Mouse (Mus musculus): ENCODE data around the gene Ephx4. TPM values are rescaled to one million over a fixed set of nuclear protein-coding genes. Genes with fewer than 3 reads are reported as not detected.
A peak's percentile ranks its signal among the peaks of the same experiment; 100 is the strongest.

Gene Ephx4
- polyA plus RNA-seq, 1 experiment: 2.1 TPM

- no peaks in the 10 kb centered on the region for H3K27me3 ChIP-seq (ENCODE audit: control insufficient read depth, insufficient read depth, low read length)
- no peak for TF ChIP-seq CTCF (IDR thresholded peaks at IDR 0.05; ENCODE audit: control insufficient read depth, insufficient read depth, insufficient replicate concordance, low read depth, low read length)
- TF ChIP-seq POLR2A (IDR thresholded peaks at IDR 0.05; ENCODE audit: control insufficient read depth, low read depth, low read length): no peak
- no peaks in the 10 kb centered on the region for H3K36me3 ChIP-seq (ENCODE audit: control insufficient read depth, insufficient read depth, low read length)
- peaks cover 6% of the 10 kb centered on the region for H3K4me1 ChIP-seq (ENCODE audit: control insufficient read depth, insufficient read depth, low read length)
- H3K27ac ChIP-seq (ENCODE audit: control insufficient read depth, insufficient read depth, low read depth, low read length): peak within 1 kb of the TSS; percentile 66
- peak within 1 kb of the TSS; percentile 85 for H3K4me3 ChIP-seq (ENCODE audit: control insufficient read depth, low read depth, low read length)
These were observed 28.7 kb downstream of the Ephx4 start, which contains the start of gene Lpcat2b for GRCm38 (mm10) chr5:107431249-107431648. Gene Lpcat2b, plus strand, starts transcription at chr5:107431549.

- no peak overlapping the region for H3K27ac ChIP-seq (ENCODE audit: control insufficient read depth, insufficient read depth, low read depth, low read length)
- peak overlapping the region; percentile 92 for H3K4me3 ChIP-seq (ENCODE audit: control insufficient read depth, low read depth, low read length)
- H3K4me1 ChIP-seq (ENCODE audit: control insufficient read depth, insufficient read depth, low read length): peaks cover 6% of the 10 kb centered on the region
- H3K27me3 ChIP-seq (ENCODE audit: control insufficient read depth, insufficient read depth, low read length): no peaks in the 10 kb centered on the region
- no peaks in the 10 kb centered on the region for H3K36me3 ChIP-seq (ENCODE audit: control insufficient read depth, insufficient read depth, low read length)
- TF ChIP-seq CTCF (IDR thresholded peaks at IDR 0.05; ENCODE audit: control insufficient read depth, insufficient read depth, insufficient replicate concordance, low read depth, low read length) (no peak), POLR2A (IDR thresholded peaks at IDR 0.05; ENCODE audit: control insufficient read depth, low read depth, low read length) (no peak)
These were observed 31.5 kb downstream of the Ephx4 start for GRCm38 (mm10) chr5:107434001-107434400.

GRCm38 (mm10) chr5:107436185-107436584, 33.6 kb downstream of the Ephx4 start:
- H3K36me3 ChIP-seq (ENCODE audit: control insufficient read depth, insufficient read depth, low read length): peaks cover 2% of the 10 kb centered on the region
- H3K4me3 ChIP-seq (ENCODE audit: control insufficient read depth, low read depth, low read length): peak overlapping the region; percentile 98
- TF ChIP-seq CTCF (IDR thresholded peaks at IDR 0.05; ENCODE audit: control insufficient read depth, insufficient read depth, insufficient replicate concordance, low read depth, low read length) (no peak), POLR2A (IDR thresholded peaks at IDR 0.05; ENCODE audit: control insufficient read depth, low read depth, low read length) (no peak)

GRCm38 (mm10) chr5:107436587-107437209, 34.2 kb downstream of the Ephx4 start:
- Histone ChIP-seq H3K4me1 (ENCODE audit: control insufficient read depth, insufficient read depth, low read length) (peaks cover 9% of the 10 kb centered on the region), H3K27ac (ENCODE audit: control insufficient read depth, insufficient read depth, low read depth, low read length) (peak overlapping the region; percentile 87), H3K27me3 (ENCODE audit: control insufficient read depth, insufficient read depth, low read length) (no peaks in the 10 kb centered on the region), H3K4me3 (ENCODE audit: control insufficient read depth, low read depth, low read length) (peak overlapping the region; percentile 98), H3K36me3 (ENCODE audit: control insufficient read depth, insufficient read depth, low read length) (peaks cover 2% of the 10 kb centered on the region)
- TF ChIP-seq CTCF (IDR thresholded peaks at IDR 0.05; ENCODE audit: control insufficient read depth, insufficient read depth, insufficient replicate concordance, low read depth, low read length) (no peak), POLR2A (IDR thresholded peaks at IDR 0.05; ENCODE audit: control insufficient read depth, low read depth, low read length) (no peak)

More at GRCm38 (mm10) chr5:107436185-107436584, 33.6 kb downstream of the Ephx4 start:
- H3K4me1 ChIP-seq (ENCODE audit: control insufficient read depth, insufficient read depth, low read length): peaks cover 9% of the 10 kb centered on the region
- no peak overlapping the region for H3K27ac ChIP-seq (ENCODE audit: control insufficient read depth, insufficient read depth, low read depth, low read length)
- H3K27me3 ChIP-seq (ENCODE audit: control insufficient read depth, insufficient read depth, low read length): no peaks in the 10 kb centered on the region

- Histone ChIP-seq H3K27ac (ENCODE audit: control insufficient read depth, insufficient read depth, low read depth, low read length) (peak within 1 kb of the TSS; percentile 93), H3K4me1 (ENCODE audit: control insufficient read depth, insufficient read depth, low read length) (peaks cover 8% of the 10 kb centered on the region), H3K36me3 (ENCODE audit: control insufficient read depth, insufficient read depth, low read length) (peaks cover 2% of the 10 kb centered on the region), H3K27me3 (ENCODE audit: control insufficient read depth, insufficient read depth, low read length) (no peaks in the 10 kb centered on the region), H3K4me3 (ENCODE audit: control insufficient read depth, low read depth, low read length) (peak within 1 kb of the TSS; percentile 98)
- TF ChIP-seq POLR2A (IDR thresholded peaks at IDR 0.05; ENCODE audit: control insufficient read depth, low read depth, low read length): peak; percentile 85
- no peak for TF ChIP-seq CTCF (IDR thresholded peaks at IDR 0.05; ENCODE audit: control insufficient read depth, insufficient read depth, insufficient replicate concordance, low read depth, low read length)
These were observed 35.1 kb downstream of the Ephx4 start, which contains the start of gene Btbd8 for GRCm38 (mm10) chr5:107437464-107438281. Gene Btbd8, plus strand, starts transcription at chr5:107437997.

GRCm38 (mm10) chr5:107438353-107438752, 35.8 kb downstream of the Ephx4 start:
- Histone ChIP-seq H3K27me3 (ENCODE audit: control insufficient read depth, insufficient read depth, low read length) (no peaks in the 10 kb centered on the region), H3K4me1 (ENCODE audit: control insufficient read depth, insufficient read depth, low read length) (peaks cover 3% of the 10 kb centered on the region), H3K27ac (ENCODE audit: control insufficient read depth, insufficient read depth, low read depth, low read length) (peak overlapping the region; percentile 93), H3K36me3 (ENCODE audit: control insufficient read depth, insufficient read depth, low read length) (peaks cover 2% of the 10 kb centered on the region), H3K4me3 (ENCODE audit: control insufficient read depth, low read depth, low read length) (peak overlapping the region; percentile 98)
- TF ChIP-seq CTCF (IDR thresholded peaks at IDR 0.05; ENCODE audit: control insufficient read depth, insufficient read depth, insufficient replicate concordance, low read depth, low read length) (no peak), POLR2A (IDR thresholded peaks at IDR 0.05; ENCODE audit: control insufficient read depth, low read depth, low read length) (no peak)

GRCm38 (mm10) chr5:107441881-107442280, 39.3 kb downstream of the Ephx4 start:
- Histone ChIP-seq H3K4me1 (ENCODE audit: control insufficient read depth, insufficient read depth, low read length) (peaks cover 2% of the 10 kb centered on the region; the same call in 1 of the 2 replicates), H3K36me3 (ENCODE audit: control insufficient read depth, insufficient read depth, low read length) (peaks cover 2% of the 10 kb centered on the region), H3K4me3 (ENCODE audit: control insufficient read depth, low read depth, low read length) (no peak overlapping the region), H3K27ac (ENCODE audit: control insufficient read depth, insufficient read depth, low read depth, low read length) (no peak overlapping the region), H3K27me3 (ENCODE audit: control insufficient read depth, insufficient read depth, low read length) (no peaks in the 10 kb centered on the region)
- TF ChIP-seq POLR2A (IDR thresholded peaks at IDR 0.05; ENCODE audit: control insufficient read depth, low read depth, low read length): no peak

All from testis, adult 2 months (tissue).